Mouse (Mus musculus): Measurements from ENCODE around the gene Uimc1.

- TF ChIP-seq POLR2A (IDR thresholded peaks at IDR 0.05; ENCODE audit: borderline replicate concordance, control insufficient read depth, low read depth, low read length) (no peak), CTCF (IDR thresholded peaks at IDR 0.05; ENCODE audit: control insufficient read depth, insufficient read depth, low read length) (no peak)
These were observed 81.4 kb downstream of the Uimc1 start for GRCm38 (mm10) chr13:55018700-55019099.
